Mouse (Mus musculus) thymus, adult 2 months (tissue): Measurements from ENCODE around the gene Slc6a6.

ENCODE experiments used
- CTCF ChIP-seq: fragments of 200-500 bp; IDR thresholded peaks from 2 replicates; pipeline ENCODE4 v1.5.1; 2012; ENCODE audit warnings: mild to moderate bottlenecking, control low read depth, low read length, moderate library complexity, borderline replicate concordance; ENCODE audit not compliant: control insufficient read depth, poor library complexity, insufficient read depth; ENCODE audit errors: extremely low read depth
- POLR2A ChIP-seq: fragments of 200-500 bp; IDR thresholded peaks from 2 replicates; pipeline ENCODE4 v1.6.1; 2012; ENCODE audit warnings: mild to moderate bottlenecking, low read length, control low read depth, moderate library complexity; ENCODE audit not compliant: control insufficient read depth, poor library complexity, insufficient read depth; ENCODE audit errors: extremely low read depth

DNA sequence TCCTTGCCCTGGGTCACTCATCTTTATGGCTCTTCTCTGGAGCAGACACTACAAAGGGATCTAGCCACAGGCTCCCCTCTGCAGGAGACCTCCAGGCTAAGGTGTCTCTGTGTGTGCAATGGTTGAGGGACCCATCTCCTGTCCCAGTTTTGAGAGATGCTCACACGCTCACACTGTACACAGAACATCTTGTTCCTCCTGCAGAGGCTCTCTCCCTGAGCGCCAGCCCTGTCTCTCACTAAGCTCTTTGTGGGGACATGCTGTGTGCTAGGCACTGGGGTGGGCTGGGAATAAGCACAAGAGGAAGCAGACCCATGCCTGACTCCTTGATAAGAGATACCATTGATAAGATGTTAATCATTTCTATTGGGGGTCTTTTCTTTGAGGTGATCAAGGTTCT lies 34.2 kb downstream of the Slc6a6 start:
- TF ChIP-seq CTCF (no peak), POLR2A (no peak)
